Mouse (Mus musculus) liver, postnatal 0 days (tissue): Measurements from ENCODE around the gene Usp34. TPM values are rescaled to one million over a fixed set of nuclear protein-coding genes. Genes with fewer than 3 reads are reported as not detected.
"Not testable (repeated sequence)": the region's sequence is repeated elsewhere in the genome, so short reads cannot be mapped to it uniquely, and the experiment has no call there.

Experiments used
- ATAC-seq: fragments of 200-750 bp; cut with Nextera tagmentation; 2 replicates; pipeline ENCODE4 v1.8.0; 2017; ENCODE audit warnings: mild to moderate bottlenecking, moderate library complexity
- DNase-seq: peaks from one replicate; pipeline ENCODE4 v3.0.0-alpha.2; 2016
- H3K27ac ChIP-seq: fragments of 300-500 bp; sonication (generic); 2 replicates; pipeline ENCODE4 v1.5.1; 2014; ENCODE audit warnings: antibody characterized with exemption, moderate library complexity, mild to moderate bottlenecking, low read depth
- H3K27me3 ChIP-seq: fragments of 300-500 bp; sonication (generic); 2 replicates; pipeline ENCODE4 v1.6.1; 2014; ENCODE audit warnings: low read length, control low read depth, mixed read lengths; ENCODE audit not compliant: insufficient read depth
- H3K36me3 ChIP-seq: fragments of 300-500 bp; sonication (generic); replicated peaks from 2 replicates; pipeline ENCODE4 v1.6.1; 2014; ENCODE audit warnings: mild to moderate bottlenecking, control low read depth, low read length, moderate library complexity, mixed read lengths; ENCODE audit not compliant: insufficient read depth
- H3K4me1 ChIP-seq: fragments of 300-500 bp; sonication (generic); 2 replicates; pipeline ENCODE4 v1.6.1; 2014; ENCODE audit warnings: antibody characterized with exemption, mild to moderate bottlenecking, control low read depth; ENCODE audit not compliant: insufficient read depth
- H3K4me2 ChIP-seq: fragments of 300-500 bp; sonication (generic); 2 replicates; pipeline ENCODE4 v1.6.1; 2014; ENCODE audit warnings: low read depth, mild to moderate bottlenecking, low read length, moderate library complexity, mixed read lengths
- H3K4me3 ChIP-seq: fragments of 300-500 bp; sonication (generic); 2 replicates; pipeline ENCODE4 v1.5.1; 2014; ENCODE audit warnings: low read depth, low read length
- H3K9ac ChIP-seq: fragments of 300-500 bp; sonication (generic); replicated peaks from 2 replicates; pipeline ENCODE4 v1.6.1; 2014; ENCODE audit warnings: mild to moderate bottlenecking, moderate library complexity
- H3K9me3 ChIP-seq: fragments of 300-500 bp; sonication (generic); 2 replicates; pipeline ENCODE4 v1.6.1; 2016; ENCODE audit warnings: mild to moderate bottlenecking, control low read depth, low read length, mixed read lengths
- CTCF ChIP-seq: sonication (generic); IDR thresholded peaks from 2 replicates; pipeline ENCODE4 v1.5.1; 2016; ENCODE audit warnings: antibody characterized with exemption, low read depth
- EP300 ChIP-seq: IDR thresholded peaks from 2 replicates; pipeline ENCODE4 v1.6.1; 2016; ENCODE audit warnings: antibody characterized with exemption, low read depth, mild to moderate bottlenecking
- whole genome bisulfite sequencing: fragments of 180-500 bp; shearing (Covaris S2); extraction: QIAGEN DNeasy Blood & Tissue Kit; methylation state at CpG from one replicate; pipeline ENCODE4 v1.1.7; 2014; ENCODE audit not compliant: insufficient replicate concordance; 5-methylcytosine and 5-hydroxymethylcytosine counted together
- polyA plus RNA-seq: library from polyadenylated mRNA; unstranded; fragments of >200 nt; fragmentation: Nextera tagmentation; extraction: Ambion mirVana; gene quantifications from 2 replicates; pipeline ENCODE4 v1.2.1, GENCODE M21; 2015

Gene Usp34
- polyA plus RNA-seq, 1 experiment from 2014 or later: 6.6 TPM

GRCm38 (mm10) chr11:23299910-23300309 is 6.8 kb upstream of the Usp34 start:
- H3K36me3 ChIP-seq: peaks cover 25% of the 10 kb centered on the region
- peaks cover under 1% of the 10 kb centered on the region; the same call in 1 of the 2 replicates for H3K4me1 ChIP-seq
- H3K27me3 ChIP-seq: no peaks in the 10 kb centered on the region
- ATAC-seq (no peak), DNase-seq (no peak)
- no peak overlapping the region for H3K4me3 ChIP-seq
- H3K9ac ChIP-seq: no peak overlapping the region
- no peak for TF ChIP-seq CTCF
- no peak for TF ChIP-seq EP300
- no peak overlapping the region for H3K4me2 ChIP-seq
- WGBS: 95% methylated on average over 1 of the region's 1 CpGs
- no peak overlapping the region for H3K27ac ChIP-seq
- H3K9me3 ChIP-seq: no peaks in the 10 kb centered on the region

DNA sequence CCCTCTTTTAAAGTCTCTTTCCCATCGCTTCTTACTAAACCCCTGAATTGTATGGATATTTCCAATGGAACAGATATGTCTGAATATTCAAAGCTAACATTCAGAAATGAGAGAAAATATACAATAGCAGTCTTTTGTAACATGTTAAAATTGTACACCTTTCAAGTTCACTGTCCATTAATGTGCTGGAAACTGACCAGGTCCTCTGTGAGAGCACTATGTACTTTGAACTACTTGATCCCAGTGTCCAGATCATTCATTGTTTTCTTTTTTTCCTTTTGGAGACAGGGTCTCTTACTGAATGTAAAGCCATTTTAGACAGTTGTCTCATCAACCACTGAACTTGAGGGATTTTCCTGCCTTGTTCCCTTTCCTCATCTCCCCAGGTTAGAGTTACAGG is 3.6 kb upstream of the Usp34 start:
- H3K4me1 ChIP-seq: peaks cover 3% of the 10 kb centered on the region; the same call in 1 of the 2 replicates
- H3K36me3 ChIP-seq: no peaks in the 10 kb centered on the region
- H3K27ac ChIP-seq: no peak overlapping the region
- H3K4me3 ChIP-seq: no peak overlapping the region
- WGBS: 65% methylated on average over 1 of the region's 1 CpGs
- no peak overlapping the region for H3K4me2 ChIP-seq
- no peak overlapping the region for H3K9ac ChIP-seq
- DNase-seq (no peak), ATAC-seq (no peak)
- TF ChIP-seq CTCF (no peak), EP300 (no peak)
- H3K27me3 ChIP-seq: no peaks in the 10 kb centered on the region
- no peaks in the 10 kb centered on the region for H3K9me3 ChIP-seq

DNA sequence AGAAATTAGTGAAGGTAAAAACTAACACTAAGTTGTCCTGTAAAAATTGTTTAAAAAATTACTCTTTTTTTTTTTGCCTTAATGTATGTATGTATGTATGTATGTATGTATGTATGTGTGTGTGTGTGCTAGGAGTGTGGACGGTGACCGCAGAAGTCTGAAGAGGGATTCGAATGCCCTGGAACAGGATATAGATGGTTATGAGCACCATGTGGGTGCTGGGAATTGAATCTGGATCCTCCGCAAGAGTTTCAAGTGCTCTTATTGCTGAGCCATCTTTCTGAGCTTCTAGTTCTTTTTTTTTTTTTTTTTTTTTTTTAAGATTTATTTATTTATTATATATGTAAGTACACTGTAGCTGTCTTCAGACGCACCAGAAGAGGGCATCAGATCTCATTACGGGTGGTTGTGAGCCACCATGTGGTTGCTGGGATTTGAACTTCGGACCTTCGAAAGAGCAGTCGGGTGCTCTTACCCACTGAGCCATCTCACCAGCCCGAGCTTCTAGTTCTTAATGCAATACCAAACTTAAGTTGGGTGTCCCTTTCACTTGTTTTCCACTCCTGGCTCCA is 1.5 kb upstream of the Usp34 start:
- peak overlapping the region; percentile 96 for H3K9ac ChIP-seq

GRCm38 (mm10) chr11:23305673-23306608 is 754 bp upstream of the Usp34 start:
- peaks cover 11% of the 10 kb centered on the region for H3K4me1 ChIP-seq
- H3K27ac ChIP-seq: peak overlapping the region; percentile 100
- H3K36me3 ChIP-seq: no peaks in the 10 kb centered on the region
- peak overlapping the region; percentile 87 for H3K4me2 ChIP-seq
- DNase-seq: peak; percentile 99
- peak overlapping the region; percentile 99 for H3K9ac ChIP-seq
- H3K4me3 ChIP-seq: peak overlapping the region; percentile 84
- peak; percentile 96 for ATAC-seq
- H3K9me3 ChIP-seq: no peaks in the 10 kb centered on the region
- under 1% methylated on average over 68 of the region's 98 CpGs for WGBS
- no peaks in the 10 kb centered on the region for H3K27me3 ChIP-seq
- TF ChIP-seq EP300 (no peak), CTCF (no peak)

More for the DNA sequence above, 1.5 kb upstream of the Usp34 start:
- Histone ChIP-seq H3K4me2 (peak overlapping the region; percentile 87), H3K4me1 (peaks cover 11% of the 10 kb centered on the region), H3K4me3 (peak overlapping the region; percentile 84), H3K27ac (peak overlapping the region; percentile 100)
- ATAC-seq, H3K9me3 ChIP-seq, DNase-seq, H3K27me3 ChIP-seq, H3K36me3 ChIP-seq: not testable (repeated sequence)
- 36% methylated on average over 10 of the region's 10 CpGs for WGBS

DNA sequence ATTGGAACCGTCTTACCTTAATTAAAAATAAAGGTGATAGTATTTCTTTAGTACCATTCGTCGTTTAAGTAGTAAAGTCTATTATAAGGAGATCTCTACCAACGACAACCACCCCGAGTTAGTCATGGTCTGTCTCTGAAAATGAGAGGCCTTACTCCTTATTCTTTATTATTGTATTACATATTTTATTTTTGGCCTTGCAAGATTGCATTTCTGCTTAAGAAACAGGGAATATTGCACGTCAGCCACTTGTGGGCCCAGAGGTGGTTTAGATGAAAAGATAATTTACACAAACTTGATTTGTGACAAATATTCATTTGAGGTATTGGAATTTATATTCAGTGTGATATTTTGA is 848 bp downstream of the Usp34 start:
- H3K9ac ChIP-seq: peak overlapping the region; percentile 99
- no peak for DNase-seq
- H3K27ac ChIP-seq: peak overlapping the region; percentile 100
- WGBS: under 1% methylated on average over 6 of the region's 6 CpGs
- peaks cover 13% of the 10 kb centered on the region for H3K4me1 ChIP-seq
- H3K4me2 ChIP-seq: peak overlapping the region; percentile 86
- H3K9me3 ChIP-seq: no peaks in the 10 kb centered on the region
- H3K27me3 ChIP-seq: no peaks in the 10 kb centered on the region
- H3K4me3 ChIP-seq: peak overlapping the region; percentile 84
- TF ChIP-seq CTCF: no peak
- TF ChIP-seq EP300: no peak
- peaks cover 5% of the 10 kb centered on the region; the same call in 1 of the 2 replicates for H3K36me3 ChIP-seq
- no peak for ATAC-seq

GRCm38 (mm10) chr11:23313496-23313895 is 6.8 kb downstream of the Usp34 start:
- no peak overlapping the region for H3K9ac ChIP-seq
- peaks cover 5% of the 10 kb centered on the region; the same call in 1 of the 2 replicates for H3K36me3 ChIP-seq
- H3K4me1 ChIP-seq: peaks cover 17% of the 10 kb centered on the region
- no peaks in the 10 kb centered on the region for H3K9me3 ChIP-seq
- no peaks in the 10 kb centered on the region for H3K27me3 ChIP-seq
- TF ChIP-seq EP300 (peak; percentile 48; the same call in 1 of the 2 replicates), CTCF (no peak)
- H3K27ac ChIP-seq: no peak overlapping the region
- WGBS: 30% methylated on average over 1 of the region's 1 CpGs
- H3K4me3 ChIP-seq: no peak overlapping the region
- H3K4me2 ChIP-seq: no peak overlapping the region
- peak; percentile 78 for ATAC-seq
- DNase-seq: peak; percentile 15
